Mouse (Mus musculus) frontal cortex, postnatal 14 days (tissue): ENCODE data around the gene Cfap97d1.
A peak's percentile ranks its signal among the peaks of the same experiment; 100 is the strongest.

ENCODE experiments used
- DNase-seq, 2 experiments: peaks; one replicate each; pipeline ENCODE4 v3.0.0; 2022; ENCODE audit warnings: low spot score in 2 of 2

Cfap97d1 gene

GRCm38 (mm10) chr11:101984054-101985025 lies at the start of gene Cfap97d1:
Cfap97d1 (plus strand) TSS chr11:101984279.
- DNase-seq, result peak; percentile 90 to 92

- no peak for DNase-seq
These were observed 48.3 kb upstream of the Cfap97d1 start for GRCm38 (mm10) chr11:101935743-101936142.

GRCm38 (mm10) chr11:101936421-101936820 lies 47.7 kb upstream of the Cfap97d1 start:
- no peak for DNase-seq

GRCm38 (mm10) chr11:101937108-101937507 lies 47.0 kb upstream of the Cfap97d1 start:
- no peak for DNase-seq

- DNase-seq, result no peak
These were observed 41.0 kb upstream of the Cfap97d1 start for GRCm38 (mm10) chr11:101943055-101943454.

GRCm38 (mm10) chr11:101946525-101946924 lies 37.6 kb upstream of the Cfap97d1 start:
- no peak for DNase-seq

- no peak for DNase-seq
These were observed 34.1 kb upstream of the Cfap97d1 start for GRCm38 (mm10) chr11:101950021-101950420.

- no peak for DNase-seq
These were observed 31.3 kb upstream of the Cfap97d1 start for GRCm38 (mm10) chr11:101952541-101953341.

GRCm38 (mm10) chr11:101953441-101953840 lies 30.6 kb upstream of the Cfap97d1 start:
- no peak for DNase-seq

- no peak for DNase-seq
These were observed 26.6 kb upstream of the Cfap97d1 start for GRCm38 (mm10) chr11:101957476-101957875.

GRCm38 (mm10) chr11:101963043-101963442 lies 21.0 kb upstream of the Cfap97d1 start:
- no peak for DNase-seq

- no peak for DNase-seq
These were observed 20.4 kb upstream of the Cfap97d1 start for GRCm38 (mm10) chr11:101963473-101964291.

GRCm38 (mm10) chr11:101964647-101965046 lies 19.4 kb upstream of the Cfap97d1 start:
- DNase-seq, result no peak

- DNase-seq, result no peak
These were observed 18.5 kb upstream of the Cfap97d1 start for GRCm38 (mm10) chr11:101965553-101965952.

GRCm38 (mm10) chr11:101966965-101967614 lies 17.0 kb upstream of the Cfap97d1 start, which contains the start of gene Sost:
Sost (minus strand) TSS chr11:101967015.
- no peak for DNase-seq

- DNase-seq, result no peak
These were observed 15.8 kb upstream of the Cfap97d1 start for GRCm38 (mm10) chr11:101968311-101968710.

GRCm38 (mm10) chr11:101968791-101969190 lies 15.3 kb upstream of the Cfap97d1 start:
- peak; percentile 65 to 80 for DNase-seq

- no peak for DNase-seq
These were observed 14.2 kb upstream of the Cfap97d1 start for GRCm38 (mm10) chr11:101969835-101970234.

- no peak for DNase-seq
These were observed 12.7 kb upstream of the Cfap97d1 start for GRCm38 (mm10) chr11:101971410-101971809.

GRCm38 (mm10) chr11:101972097-101972496 lies 12.0 kb upstream of the Cfap97d1 start:
- DNase-seq, result no peak

- no peak for DNase-seq
These were observed 11.4 kb upstream of the Cfap97d1 start for GRCm38 (mm10) chr11:101972651-101973050.
